Mouse (Mus musculus) left cerebral cortex, adult 2 months (tissue): ENCODE data around the gene Sclt1. TPM values are rescaled to one million over a fixed set of nuclear protein-coding genes. Genes with fewer than 3 reads are reported as not detected.

Experiments used
- DNase-seq, 2 experiments: peaks; one replicate each; pipeline ENCODE4 v3.0.0; 2021 to 2022; ENCODE audit warnings: low spot score in 2 of 2, mixed read lengths in 1 of 2; ENCODE audit errors: extremely low spot score in 1 of 2
- H3K27ac ChIP-seq: fragments of 200-600 bp; 2 replicates; pipeline ENCODE4 v1.8.1; 2022
- H3K4me3 ChIP-seq: fragments of 200-600 bp; 2 replicates; pipeline ENCODE4 v1.8.1; 2022
- CTCF ChIP-seq: fragments of 200-600 bp; IDR thresholded peaks from 2 replicates; pipeline ENCODE4 v1.8.1; 2022; ENCODE audit warnings: antibody characterized with exemption, mild to moderate bottlenecking, moderate library complexity
- intact Hi-C: fragments of 180-260 bp; cut with DNase I; formaldehyde crosslinking; loops from one replicate; pipeline ENCODE4 v1.15.1; 2025
- total RNA-seq, 2 experiments: library from RNA; stranded (reverse); gene quantifications; 2 replicates each; pipeline ENCODE4 v1.2.3; 2021

Sclt1 gene
- total RNA-seq, 2 experiments from 2014 or later = 19.7 to 20.3 TPM

DNA sequence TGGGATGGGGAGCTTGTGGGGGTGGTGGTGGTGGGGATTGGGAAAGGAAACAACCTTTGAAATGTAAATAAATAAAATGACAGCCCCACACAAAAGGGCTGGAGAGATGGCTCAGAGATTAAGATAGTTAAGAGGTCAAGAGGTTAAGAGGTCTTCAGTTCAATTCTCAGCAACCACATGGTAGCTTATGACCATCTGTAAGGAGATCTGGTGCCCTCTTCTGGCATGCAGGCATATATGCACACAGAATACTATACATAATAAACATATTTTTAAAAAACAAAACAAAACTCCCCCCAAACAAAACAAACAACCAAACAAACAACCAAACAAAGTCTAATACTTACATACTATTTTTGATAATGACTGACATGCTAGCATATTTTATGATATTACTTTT, 67.5 kb downstream of the Sclt1 start:
- no peak for DNase-seq
- intact Hi-C loops = no loop called here
- Histone ChIP-seq H3K27ac (no peak overlapping the region), H3K4me3 (no peak overlapping the region)
- TF ChIP-seq CTCF = peak; percentile 25

GRCm38 (mm10) chr3:41655642-41656041, 86.7 kb downstream of the Sclt1 start:
- Histone ChIP-seq H3K27ac (no peak overlapping the region), H3K4me3 (no peak overlapping the region)
- TF ChIP-seq CTCF = peak; percentile 33
- intact Hi-C loops = no loop called here
- no peak for DNase-seq

DNA sequence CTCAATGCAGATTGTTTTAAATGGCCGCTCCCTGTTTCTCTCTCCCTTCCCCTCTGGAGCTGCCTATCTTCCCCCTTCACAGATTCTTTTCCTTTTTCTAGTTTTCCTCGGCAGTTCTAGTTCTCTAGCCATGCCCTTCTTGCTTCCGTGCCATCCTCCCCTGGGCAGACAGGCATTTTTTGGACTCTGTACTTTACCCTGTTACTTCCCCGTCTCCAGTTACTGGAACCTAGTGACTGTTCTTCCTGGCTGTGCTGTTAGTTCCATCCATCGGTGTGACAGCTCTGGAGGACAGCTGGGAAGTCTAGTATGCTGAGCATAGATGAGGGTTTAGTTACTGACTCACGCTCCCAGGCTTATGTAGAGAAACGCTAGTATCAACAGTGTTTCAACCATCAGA, 121.3 kb downstream of the Sclt1 start:
- H3K27ac ChIP-seq = no peak overlapping the region
- H3K4me3 ChIP-seq = no peak overlapping the region
- intact Hi-C loops = no loop called here
- no peak for TF ChIP-seq CTCF
- DNase-seq = no peak

DNA sequence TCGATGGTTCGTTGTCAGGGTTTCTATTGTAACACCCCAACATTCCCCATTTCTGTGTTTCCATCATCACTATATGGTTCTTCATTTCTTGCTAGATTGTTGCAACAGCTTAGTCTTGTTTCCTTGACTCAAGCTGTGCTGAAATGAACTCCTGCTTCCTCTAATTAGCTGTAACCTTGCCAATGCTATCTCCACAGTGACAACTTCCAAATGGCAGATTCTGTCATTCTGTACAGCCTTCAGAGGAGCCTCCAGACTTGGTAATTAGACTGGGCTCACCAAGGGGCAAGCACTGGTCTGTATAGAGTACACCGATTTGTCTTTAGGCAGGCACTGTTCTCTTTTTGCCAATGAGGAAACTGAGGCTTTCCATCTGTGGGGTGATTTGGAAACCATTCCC, 123.8 kb downstream of the Sclt1 start:
- TF ChIP-seq CTCF = no peak
- DNase-seq = no peak
- Histone ChIP-seq H3K27ac (no peak overlapping the region), H3K4me3 (no peak overlapping the region)
- intact Hi-C loops = no loop called here

GRCm38 (mm10) chr3:41618036-41618435, 124.3 kb downstream of the Sclt1 start:
- intact Hi-C loops = no loop called here
- H3K4me3 ChIP-seq = no peak overlapping the region
- H3K27ac ChIP-seq = no peak overlapping the region
- TF ChIP-seq CTCF = no peak
- DNase-seq = no peak

DNA sequence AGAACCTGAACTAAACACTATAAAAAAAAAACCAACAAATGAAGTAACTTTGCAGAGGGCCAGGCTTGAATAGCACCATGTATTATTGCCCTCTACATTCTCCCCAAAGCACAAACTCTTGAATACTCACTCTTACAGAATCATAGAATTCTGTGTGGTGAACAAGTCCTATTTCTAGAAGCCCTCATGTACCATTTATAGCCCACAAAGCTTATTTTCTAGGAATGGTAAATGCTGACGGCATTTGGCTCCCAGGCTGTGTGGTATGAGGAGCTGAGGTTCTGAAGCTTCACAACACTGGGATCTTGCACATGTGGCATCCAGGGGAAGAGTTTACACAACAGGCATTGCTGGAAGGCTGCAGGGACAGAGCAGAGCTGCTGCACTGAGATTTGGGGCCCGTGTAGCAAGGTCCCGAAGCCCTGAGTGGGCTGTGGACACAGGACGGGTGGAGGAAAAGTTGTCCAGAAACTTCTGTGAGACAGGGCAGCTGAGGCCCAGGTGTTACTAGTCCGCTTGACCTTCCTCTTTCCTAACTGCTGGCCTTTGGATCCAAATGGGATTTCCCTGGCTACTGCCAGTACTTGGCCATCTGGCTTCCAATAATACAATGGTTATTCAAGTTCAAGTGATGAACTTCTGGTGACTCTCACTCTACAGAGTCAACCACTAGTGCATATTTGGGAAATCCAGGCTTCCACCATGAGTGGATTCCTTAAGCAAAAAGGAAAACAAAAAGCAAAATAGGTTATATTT, 127.9 kb downstream of the Sclt1 start:
- no peak for DNase-seq
- TF ChIP-seq CTCF = no peak
- no peak overlapping the region for H3K27ac ChIP-seq
- H3K4me3 ChIP-seq = no peak overlapping the region
- intact Hi-C loops = no loop called here

- intact Hi-C loops = no loop called here
- H3K4me3 ChIP-seq = no peak overlapping the region
- H3K27ac ChIP-seq = no peak overlapping the region
- no peak for DNase-seq
- no peak for TF ChIP-seq CTCF
These were observed 128.6 kb downstream of the Sclt1 start for GRCm38 (mm10) chr3:41613706-41614105.

DNA sequence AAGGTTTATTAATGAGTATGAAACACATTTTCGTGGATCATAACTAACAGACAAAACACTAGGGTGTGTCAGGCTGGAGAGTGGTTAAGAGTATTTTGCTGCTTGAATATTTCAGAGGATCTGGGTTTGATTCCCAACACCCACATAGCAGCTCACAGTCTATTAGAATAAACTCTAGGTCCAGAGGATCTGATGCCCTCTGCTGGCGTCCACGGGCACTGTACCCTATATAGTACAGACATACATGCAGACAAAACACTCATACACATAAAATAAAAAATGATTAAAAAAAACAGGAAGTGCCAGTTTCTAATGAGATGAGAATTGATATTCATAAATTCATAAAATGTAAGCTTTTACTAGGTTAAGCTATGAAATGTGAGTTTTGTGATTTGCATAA, 130.1 kb downstream of the Sclt1 start:
- intact Hi-C loops = no loop called here
- peak; percentile 50 for TF ChIP-seq CTCF
- no peak for DNase-seq
- H3K27ac ChIP-seq = no peak overlapping the region
- H3K4me3 ChIP-seq = no peak overlapping the region

DNA sequence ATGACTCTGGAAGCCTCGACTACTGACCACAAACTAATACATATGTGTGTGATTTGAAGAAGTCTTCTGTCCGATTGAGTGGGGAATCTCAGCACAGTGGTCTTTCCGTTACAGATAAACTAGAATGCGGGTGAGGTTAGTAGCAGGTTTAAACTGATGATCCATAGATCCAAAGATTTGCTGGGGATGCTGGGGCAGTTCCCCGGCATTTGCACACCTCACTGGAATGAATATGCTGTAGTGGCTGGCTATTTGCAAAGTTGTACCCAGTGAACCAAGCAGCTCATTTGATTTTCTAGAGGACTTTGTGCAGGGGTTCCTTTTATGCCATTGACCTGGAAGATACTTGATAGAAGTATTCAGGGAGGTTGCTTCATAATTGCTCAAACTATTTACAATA, 133.2 kb downstream of the Sclt1 start:
- H3K4me3 ChIP-seq = no peak overlapping the region
- DNase-seq = no peak
- no peak overlapping the region for H3K27ac ChIP-seq
- intact Hi-C loops = loop anchor here (10.0 kb wide), 1 partner anchor 654 kb away; no protein-coding TSS in a partner anchor
- no peak for TF ChIP-seq CTCF

DNA sequence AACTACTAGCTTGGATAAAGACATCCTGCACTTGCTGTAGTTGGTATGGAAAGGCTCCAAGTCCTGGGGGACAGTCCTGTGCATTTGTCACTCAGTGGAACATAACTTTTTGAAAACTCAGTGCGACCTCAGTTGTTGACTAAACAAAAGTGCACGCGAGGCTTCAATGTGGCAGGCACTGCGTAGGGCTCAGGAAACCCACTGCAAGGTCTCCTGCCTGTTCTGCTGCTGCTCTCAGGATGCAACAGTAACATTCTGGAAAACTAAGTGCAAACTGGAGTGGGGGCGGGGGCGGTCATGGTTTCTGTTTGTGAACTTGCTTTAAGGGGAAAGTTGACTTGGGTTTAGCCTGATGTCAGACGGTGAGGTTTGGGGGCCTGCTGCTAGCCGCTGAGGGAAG, 134.8 kb downstream of the Sclt1 start:
- no peak for TF ChIP-seq CTCF
- intact Hi-C loops = loop anchor here (10.0 kb wide), 1 partner anchor 653 kb away; no protein-coding TSS in a partner anchor
- DNase-seq = no peak
- H3K27ac ChIP-seq = no peak overlapping the region
- H3K4me3 ChIP-seq = no peak overlapping the region

- no peak overlapping the region for H3K4me3 ChIP-seq
- DNase-seq = no peak
- no peak overlapping the region for H3K27ac ChIP-seq
- intact Hi-C loops = loop anchor here (10.0 kb wide), 1 partner anchor 652 kb away; no protein-coding TSS in a partner anchor
- no peak for TF ChIP-seq CTCF
These were observed 135.3 kb downstream of the Sclt1 start for GRCm38 (mm10) chr3:41607050-41607449.

- DNase-seq = no peak
- TF ChIP-seq CTCF = peak; percentile 63
- Histone ChIP-seq H3K4me3 (no peak overlapping the region), H3K27ac (no peak overlapping the region)
- intact Hi-C loops = loop anchor here (10.0 kb wide), 1 partner anchor 651 kb away; no protein-coding TSS in a partner anchor
These were observed 136.0 kb downstream of the Sclt1 start for GRCm38 (mm10) chr3:41606330-41606664.
